Mouse (Mus musculus) heart, embryonic 13.5 days (tissue): ENCODE measurements at regions not wholly inside any gene's neighbourhood (a gene's known extent, or its start where the extent isn't known, plus 50 kb on each side); places are given as distances from the start of the nearest gene placed in this dataset.

Experiments used
- ATAC-seq: fragments of 200-750 bp; cut with Nextera tagmentation; 2 replicates; pipeline ENCODE4 v1.8.0; 2017; ENCODE audit warnings: moderate TSS enrichment; ENCODE audit not compliant: insufficient number of reproducible peaks, low FRiP score, low TSS enrichment; ENCODE audit errors: extremely low read depth
- H3K27ac ChIP-seq: fragments of 300-500 bp; sonication (generic); replicated peaks from 2 replicates; pipeline ENCODE4 v1.5.1; 2015; ENCODE audit warnings: moderate library complexity, mild to moderate bottlenecking, inconsistent platforms
- H3K27me3 ChIP-seq: fragments of 300-500 bp; sonication (generic); replicated peaks from 2 replicates; pipeline ENCODE4 v1.6.1; 2015; ENCODE audit warnings: mild to moderate bottlenecking, inconsistent platforms
- H3K36me3 ChIP-seq: fragments of 300-500 bp; sonication (generic); 2 replicates; pipeline ENCODE4 v1.6.1; 2015; ENCODE audit warnings: mild to moderate bottlenecking, inconsistent platforms
- H3K4me1 ChIP-seq: fragments of 300-500 bp; sonication (generic); 2 replicates; pipeline ENCODE4 v1.6.1; 2015; ENCODE audit warnings: inconsistent platforms
- H3K4me2 ChIP-seq: fragments of 300-500 bp; sonication (generic); 2 replicates; pipeline ENCODE4 v1.6.1; 2015; ENCODE audit warnings: inconsistent platforms, mild to moderate bottlenecking, moderate library complexity
- H3K4me3 ChIP-seq: fragments of 300-500 bp; sonication (generic); 2 replicates; pipeline ENCODE4 v1.5.1; 2015; ENCODE audit warnings: moderate library complexity, mild to moderate bottlenecking, inconsistent platforms
- H3K9ac ChIP-seq: fragments of 300-500 bp; sonication (generic); 2 replicates; pipeline ENCODE4 v1.6.1; 2015; ENCODE audit warnings: inconsistent platforms, mild to moderate bottlenecking, moderate library complexity
- H3K9me3 ChIP-seq: fragments of 300-500 bp; sonication (generic); 2 replicates; pipeline ENCODE4 v1.6.1; 2016; ENCODE audit warnings: inconsistent platforms
- WGBS: fragments of 180-500 bp; shearing (Covaris S2); methylation state at CpG from one replicate; pipeline ENCODE4 v1.1.7; 2015; ENCODE audit warnings: mixed read lengths; 5-methylcytosine and 5-hydroxymethylcytosine counted together

- 0 out of 2 replicates have a peak, but pooled peaks cover 2% of the 10 kb centered on the region for H3K4me1 ChIP-seq
- no peak overlapping the region for H3K27ac ChIP-seq
- WGBS: 81% methylated on average over 9 of the region's 9 CpGs
- no peak overlapping the region for H3K9ac ChIP-seq
- H3K4me2 ChIP-seq: no peak overlapping the region
- no peaks in the 10 kb centered on the region for H3K27me3 ChIP-seq
- H3K9me3 ChIP-seq: no peaks in the 10 kb centered on the region
- no peak overlapping the region for H3K4me3 ChIP-seq
- H3K36me3 ChIP-seq: no peaks in the 10 kb centered on the region
- no peak for ATAC-seq
Observed at GRCm38 (mm10) chr11:110814732-110815131, 153.1 kb upstream of the Kcnj16 start.

GRCm38 (mm10) chr11:110815206-110815605 is 152.6 kb upstream of the Kcnj16 start:
- Histone ChIP-seq H3K4me2 (no peak overlapping the region), H3K4me3 (no peak overlapping the region), H3K27ac (no peak overlapping the region), H3K4me1 (0 out of 2 replicates have a peak, but pooled peaks cover 2% of the 10 kb centered on the region), H3K27me3 (no peaks in the 10 kb centered on the region), H3K9me3 (no peaks in the 10 kb centered on the region), H3K36me3 (no peaks in the 10 kb centered on the region), H3K9ac (no peak overlapping the region)
- no peak for ATAC-seq
- WGBS: 45% methylated on average over 7 of the region's 7 CpGs

- Histone ChIP-seq H3K27me3 (no peaks in the 10 kb centered on the region), H3K4me2 (no peak overlapping the region), H3K4me3 (no peak overlapping the region), H3K9ac (no peak overlapping the region), H3K4me1 (no peaks in the 10 kb centered on the region), H3K36me3 (no peaks in the 10 kb centered on the region), H3K9me3 (no peaks in the 10 kb centered on the region), H3K27ac (no peak overlapping the region)
- no peak for ATAC-seq
- WGBS: 50% methylated on average over 5 of the region's 5 CpGs
Observed at GRCm38 (mm10) chr11:110828584-110828983, 139.2 kb upstream of the Kcnj16 start.

- no peak overlapping the region for H3K27ac ChIP-seq
- ATAC-seq: no peak
- H3K27me3 ChIP-seq: no peaks in the 10 kb centered on the region
- H3K4me1 ChIP-seq: no peaks in the 10 kb centered on the region
- H3K9ac ChIP-seq: no peak overlapping the region
- H3K36me3 ChIP-seq: no peaks in the 10 kb centered on the region
- no peaks in the 10 kb centered on the region for H3K9me3 ChIP-seq
- H3K4me2 ChIP-seq: no peak overlapping the region
- no peak overlapping the region for H3K4me3 ChIP-seq
- WGBS: 58% methylated on average over 4 of the region's 4 CpGs
Observed at GRCm38 (mm10) chr11:110836688-110837087, 131.1 kb upstream of the Kcnj16 start.

- WGBS: 85% methylated on average over 7 of the region's 7 CpGs
- no peak for ATAC-seq
- H3K36me3 ChIP-seq: no peaks in the 10 kb centered on the region
- no peaks in the 10 kb centered on the region for H3K27me3 ChIP-seq
- no peak overlapping the region for H3K9ac ChIP-seq
- no peak overlapping the region for H3K4me3 ChIP-seq
- no peak overlapping the region for H3K27ac ChIP-seq
- no peaks in the 10 kb centered on the region for H3K9me3 ChIP-seq
- no peak overlapping the region for H3K4me2 ChIP-seq
- no peaks in the 10 kb centered on the region for H3K4me1 ChIP-seq
Observed at GRCm38 (mm10) chr11:110839316-110839715, 128.5 kb upstream of the Kcnj16 start.

- no peaks in the 10 kb centered on the region for H3K9me3 ChIP-seq
- H3K27ac ChIP-seq: no peak overlapping the region
- no peak for ATAC-seq
- 63% methylated on average over 3 of the region's 3 CpGs for WGBS
- H3K4me1 ChIP-seq: no peaks in the 10 kb centered on the region
- H3K9ac ChIP-seq: no peak overlapping the region
- H3K36me3 ChIP-seq: no peaks in the 10 kb centered on the region
- no peak overlapping the region for H3K4me2 ChIP-seq
- no peak overlapping the region for H3K4me3 ChIP-seq
- H3K27me3 ChIP-seq: no peaks in the 10 kb centered on the region
Observed at GRCm38 (mm10) chr11:110868319-110868718, 99.5 kb upstream of the Kcnj16 start.

GRCm38 (mm10) chr11:110870133-110870532 is 97.7 kb upstream of the Kcnj16 start:
- H3K27ac ChIP-seq: no peak overlapping the region
- no peak for ATAC-seq
- WGBS: 67% methylated on average over 2 of the region's 2 CpGs
- no peaks in the 10 kb centered on the region for H3K36me3 ChIP-seq
- no peak overlapping the region for H3K9ac ChIP-seq
- no peak overlapping the region for H3K4me3 ChIP-seq
- H3K4me1 ChIP-seq: peaks cover 6% of the 10 kb centered on the region; the same call in 1 of the 2 replicates
- no peak overlapping the region for H3K4me2 ChIP-seq
- H3K27me3 ChIP-seq: no peaks in the 10 kb centered on the region
- H3K9me3 ChIP-seq: no peaks in the 10 kb centered on the region

- 49% methylated on average over 7 of the region's 7 CpGs for WGBS
- Histone ChIP-seq H3K27me3 (no peaks in the 10 kb centered on the region), H3K4me1 (peaks cover 6% of the 10 kb centered on the region; the same call in 1 of the 2 replicates), H3K9me3 (no peaks in the 10 kb centered on the region), H3K9ac (no peak overlapping the region), H3K4me2 (no peak overlapping the region), H3K36me3 (no peaks in the 10 kb centered on the region), H3K4me3 (no peak overlapping the region), H3K27ac (no peak overlapping the region)
- no peak for ATAC-seq
Observed at GRCm38 (mm10) chr11:110874626-110875025, 93.2 kb upstream of the Kcnj16 start.

- H3K9me3 ChIP-seq: no peaks in the 10 kb centered on the region
- ATAC-seq: no peak
- no peak overlapping the region for H3K4me2 ChIP-seq
- 75% methylated on average over 9 of the region's 9 CpGs for WGBS
- no peaks in the 10 kb centered on the region for H3K36me3 ChIP-seq
- no peak overlapping the region for H3K4me3 ChIP-seq
- no peaks in the 10 kb centered on the region for H3K27me3 ChIP-seq
- H3K4me1 ChIP-seq: no peaks in the 10 kb centered on the region
- H3K27ac ChIP-seq: no peak overlapping the region
- no peak overlapping the region for H3K9ac ChIP-seq
Observed at GRCm38 (mm10) chr11:110880971-110881370, 86.9 kb upstream of the Kcnj16 start.

- no peak for ATAC-seq
- no peak overlapping the region for H3K27ac ChIP-seq
- 73% methylated on average over 3 of the region's 3 CpGs for WGBS
- no peak overlapping the region for H3K4me2 ChIP-seq
- no peaks in the 10 kb centered on the region for H3K36me3 ChIP-seq
- H3K9ac ChIP-seq: no peak overlapping the region
- H3K27me3 ChIP-seq: no peaks in the 10 kb centered on the region
- no peak overlapping the region for H3K4me3 ChIP-seq
- no peaks in the 10 kb centered on the region for H3K9me3 ChIP-seq
- no peaks in the 10 kb centered on the region for H3K4me1 ChIP-seq
Observed at GRCm38 (mm10) chr11:110889354-110890151, 78.3 kb upstream of the Kcnj16 start.

- WGBS: 69% methylated on average over 3 of the region's 3 CpGs
- no peak overlapping the region for H3K27ac ChIP-seq
- no peak for ATAC-seq
Observed at GRCm38 (mm10) chr11:110890411-110890810, 77.4 kb upstream of the Kcnj16 start.

GRCm38 (mm10) chr11:110902918-110903317 is 64.9 kb upstream of the Kcnj16 start:
- Histone ChIP-seq H3K9ac (no peak overlapping the region), H3K9me3 (no peaks in the 10 kb centered on the region), H3K4me2 (no peak overlapping the region), H3K4me3 (no peak overlapping the region), H3K27ac (no peak overlapping the region), H3K36me3 (no peaks in the 10 kb centered on the region), H3K4me1 (no peaks in the 10 kb centered on the region), H3K27me3 (no peaks in the 10 kb centered on the region)
- WGBS: 66% methylated on average over 6 of the region's 6 CpGs
- ATAC-seq: no peak

More at GRCm38 (mm10) chr11:110890411-110890810, 77.4 kb upstream of the Kcnj16 start:
- no peak overlapping the region for H3K4me3 ChIP-seq
- H3K27me3 ChIP-seq: no peaks in the 10 kb centered on the region
- no peaks in the 10 kb centered on the region for H3K9me3 ChIP-seq
- no peaks in the 10 kb centered on the region for H3K4me1 ChIP-seq
- H3K4me2 ChIP-seq: no peak overlapping the region
- no peaks in the 10 kb centered on the region for H3K36me3 ChIP-seq
- H3K9ac ChIP-seq: no peak overlapping the region
